Mouse (Mus musculus) testis, adult 2 months (tissue): ENCODE results near the gene Matn4. TPM values are rescaled to one million over a fixed set of nuclear protein-coding genes. Genes with fewer than 3 reads are reported as not detected.
A peak's percentile ranks its signal among the peaks of the same experiment; 100 is the strongest.

Experiments used
- H3K27ac ChIP-seq: fragments of 200-500 bp; 2 replicates; pipeline ENCODE4 v1.5.1; 2012; ENCODE audit warnings: low read depth, low read length; ENCODE audit not compliant: control insufficient read depth, insufficient read depth
- H3K27me3 ChIP-seq: fragments of 200-500 bp; 2 replicates; pipeline ENCODE4 v1.6.1; 2012; ENCODE audit warnings: mild to moderate bottlenecking, low read length, moderate library complexity; ENCODE audit not compliant: control insufficient read depth, insufficient read depth
- H3K36me3 ChIP-seq: fragments of 200-500 bp; 2 replicates; pipeline ENCODE4 v1.6.1; 2012; ENCODE audit warnings: mild to moderate bottlenecking, low read length; ENCODE audit not compliant: control insufficient read depth, insufficient read depth
- H3K4me1 ChIP-seq: fragments of 200-500 bp; 2 replicates; pipeline ENCODE4 v1.6.1; 2012; ENCODE audit warnings: low read length; ENCODE audit not compliant: control insufficient read depth, insufficient read depth
- H3K4me3 ChIP-seq: fragments of 200-500 bp; 2 replicates; pipeline ENCODE4 v1.5.1; 2012; ENCODE audit warnings: low read depth, mild to moderate bottlenecking, low read length, moderate library complexity, mixed read lengths; ENCODE audit not compliant: control insufficient read depth
- CTCF ChIP-seq: fragments of 200-500 bp; IDR thresholded peaks from 2 replicates; pipeline ENCODE4 v1.5.1; 2012; ENCODE audit warnings: low read depth, mild to moderate bottlenecking, inconsistent platforms, low read length, moderate library complexity; ENCODE audit not compliant: control insufficient read depth, insufficient read depth, insufficient replicate concordance
- POLR2A ChIP-seq: fragments of 200-500 bp; IDR thresholded peaks from 2 replicates; pipeline ENCODE4 v1.6.1; 2012; ENCODE audit warnings: low read depth, mild to moderate bottlenecking, inconsistent platforms, low read length, moderate library complexity; ENCODE audit not compliant: control insufficient read depth
- polyA plus RNA-seq: library from polyadenylated mRNA; depleted of rRNA; stranded (reverse); fragments of >200 nt; gene quantifications from 2 replicates; pipeline ENCODE4 v1.2.3, GENCODE M21; 2012

Matn4 gene
- polyA plus RNA-seq, 1 experiment: 0.26 TPM

GRCm38 (mm10) chr2:164448140-164448539 lies 43.2 kb upstream of the Matn4 start:
- H3K27ac ChIP-seq: no peak overlapping the region
- peaks cover 4% of the 10 kb centered on the region; the same call in 1 of the 2 replicates for H3K4me1 ChIP-seq
- H3K4me3 ChIP-seq: no peak overlapping the region
- no peaks in the 10 kb centered on the region for H3K36me3 ChIP-seq
- H3K27me3 ChIP-seq: no peaks in the 10 kb centered on the region
- TF ChIP-seq POLR2A (no peak), CTCF (no peak)

DNA sequence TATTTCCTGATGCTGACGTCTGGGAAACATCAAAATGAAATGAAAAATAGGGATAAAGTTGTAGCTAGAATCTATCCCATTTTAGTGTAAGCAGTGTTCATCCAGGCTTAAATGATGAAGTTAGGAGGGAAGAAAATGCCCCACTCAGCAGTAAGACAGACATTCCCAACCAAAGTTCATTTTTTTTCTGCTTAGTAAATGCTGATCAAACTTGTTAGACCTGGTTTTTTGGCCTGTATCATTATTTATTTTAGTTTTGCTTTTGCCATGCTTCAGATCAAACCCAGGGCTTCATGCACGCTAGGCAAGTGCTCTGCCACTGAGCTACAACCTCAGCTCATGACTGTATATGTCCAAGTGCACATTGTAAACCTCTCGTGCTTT lies 41.1 kb upstream of the Matn4 start:
- peaks cover 4% of the 10 kb centered on the region; the same call in 1 of the 2 replicates for H3K4me1 ChIP-seq
- no peaks in the 10 kb centered on the region for H3K36me3 ChIP-seq
- no peak overlapping the region for H3K27ac ChIP-seq
- H3K27me3 ChIP-seq: no peaks in the 10 kb centered on the region
- TF ChIP-seq CTCF (no peak), POLR2A (no peak)
- no peak overlapping the region for H3K4me3 ChIP-seq

DNA sequence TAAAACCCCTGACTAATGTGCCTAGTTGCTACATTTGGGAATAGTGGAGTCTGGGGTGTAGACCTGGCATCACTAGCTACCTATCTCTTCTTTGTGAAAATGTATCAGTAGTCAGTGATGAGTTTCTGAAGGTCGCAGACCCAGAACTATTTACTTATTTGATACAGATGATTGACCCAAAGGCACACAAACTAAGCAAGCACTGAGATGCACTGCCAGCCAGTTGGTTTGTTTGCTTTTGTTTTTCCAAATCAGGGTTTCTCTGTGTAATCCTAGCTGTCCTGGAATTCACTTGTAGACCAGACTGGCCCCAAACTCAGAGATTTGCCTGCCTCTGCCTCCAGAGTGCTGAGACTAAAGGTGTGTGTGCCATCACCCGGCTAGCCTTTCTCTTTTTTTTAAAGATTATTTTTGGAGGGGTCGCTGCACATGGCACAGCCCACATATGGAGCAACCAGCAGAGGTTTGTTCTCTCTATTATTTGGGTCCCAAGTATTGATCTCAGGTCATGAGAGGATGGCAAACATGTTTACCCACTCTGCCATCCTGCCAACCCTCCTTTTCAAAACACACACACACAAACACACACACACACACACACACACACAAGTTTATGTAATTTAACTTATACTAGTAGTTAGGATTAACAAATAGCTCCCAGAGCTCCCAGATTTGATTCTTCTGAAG lies 40.6 kb upstream of the Matn4 start:
- Histone ChIP-seq H3K4me1 (peaks cover 4% of the 10 kb centered on the region; the same call in 1 of the 2 replicates), H3K27ac (no peak overlapping the region), H3K4me3 (no peak overlapping the region), H3K36me3 (no peaks in the 10 kb centered on the region), H3K27me3 (no peaks in the 10 kb centered on the region)
- TF ChIP-seq CTCF (no peak), POLR2A (no peak)

- Histone ChIP-seq H3K4me1 (peaks cover 4% of the 10 kb centered on the region; the same call in 1 of the 2 replicates), H3K4me3 (no peak overlapping the region), H3K27me3 (no peaks in the 10 kb centered on the region), H3K36me3 (no peaks in the 10 kb centered on the region), H3K27ac (no peak overlapping the region)
- TF ChIP-seq POLR2A (no peak), CTCF (no peak)
Measured at GRCm38 (mm10) chr2:164444701-164445100, 39.7 kb upstream of the Matn4 start.

GRCm38 (mm10) chr2:164443460-164444000 lies 38.6 kb upstream of the Matn4 start, which contains the start of gene Sdc4:
Gene Sdc4, minus strand, starts transcription at chr2:164443887.
- no peak for TF ChIP-seq POLR2A
- no peak for TF ChIP-seq CTCF
- H3K4me3 ChIP-seq: peak within 1 kb of the TSS; percentile 77
- peak within 1 kb of the TSS; percentile 50 for H3K27ac ChIP-seq
- no peaks in the 10 kb centered on the region for H3K27me3 ChIP-seq
- H3K36me3 ChIP-seq: no peaks in the 10 kb centered on the region
- H3K4me1 ChIP-seq: peaks cover 7% of the 10 kb centered on the region; the same call in 1 of the 2 replicates

GRCm38 (mm10) chr2:164443051-164443437 lies 38.1 kb upstream of the Matn4 start:
- H3K27me3 ChIP-seq: no peaks in the 10 kb centered on the region
- TF ChIP-seq POLR2A (peak; percentile 83), CTCF (no peak)

GRCm38 (mm10) chr2:164442315-164443050 lies 37.5 kb upstream of the Matn4 start:
- H3K4me3 ChIP-seq: peak overlapping the region; percentile 77
- no peaks in the 10 kb centered on the region for H3K27me3 ChIP-seq
- peaks cover 7% of the 10 kb centered on the region; the same call in 1 of the 2 replicates for H3K4me1 ChIP-seq
- peak overlapping the region; percentile 50 for H3K27ac ChIP-seq
- H3K36me3 ChIP-seq: no peaks in the 10 kb centered on the region
- TF ChIP-seq CTCF (no peak), POLR2A (no peak)

More at GRCm38 (mm10) chr2:164443051-164443437, 38.1 kb upstream of the Matn4 start:
- H3K4me3 ChIP-seq: peak overlapping the region; percentile 77
- no peaks in the 10 kb centered on the region for H3K36me3 ChIP-seq
- H3K4me1 ChIP-seq: peaks cover 7% of the 10 kb centered on the region; the same call in 1 of the 2 replicates
- H3K27ac ChIP-seq: peak overlapping the region; percentile 50
